Mouse (Mus musculus) frontal cortex, adult (tissue): ENCODE measurements around the gene Rb1.
A peak's percentile ranks its signal among the peaks of the same experiment; 100 is the strongest.

Source experiments
- ATAC-seq: cut with Nextera tagmentation; 2 replicates; pipeline ENCODE4 v1.9.2; 2017; ENCODE audit warnings: mild to moderate bottlenecking, moderate library complexity, mixed read lengths; ENCODE audit not compliant: low TSS enrichment

Gene Rb1

DNA sequence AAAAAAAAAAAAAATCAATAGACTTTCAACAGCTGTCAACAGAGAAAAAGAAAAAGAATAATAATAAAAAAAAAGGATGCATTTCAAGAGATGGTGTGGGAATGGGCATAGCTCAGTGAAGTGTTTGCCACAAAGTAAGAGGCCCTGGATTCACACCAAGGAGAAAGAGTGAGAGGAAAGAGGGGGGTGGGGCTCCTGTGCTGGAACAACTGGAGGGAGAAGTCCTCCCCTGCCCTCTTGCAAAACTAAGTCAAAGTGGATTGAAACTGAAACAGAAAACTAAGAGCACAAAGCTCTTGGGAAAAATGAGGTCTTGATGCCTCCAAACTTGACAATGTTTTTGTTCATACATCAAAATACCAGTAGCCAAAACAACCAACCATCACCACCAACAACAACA is 116.4 kb downstream of the Rb1 start:
- ATAC-seq = no peak

DNA sequence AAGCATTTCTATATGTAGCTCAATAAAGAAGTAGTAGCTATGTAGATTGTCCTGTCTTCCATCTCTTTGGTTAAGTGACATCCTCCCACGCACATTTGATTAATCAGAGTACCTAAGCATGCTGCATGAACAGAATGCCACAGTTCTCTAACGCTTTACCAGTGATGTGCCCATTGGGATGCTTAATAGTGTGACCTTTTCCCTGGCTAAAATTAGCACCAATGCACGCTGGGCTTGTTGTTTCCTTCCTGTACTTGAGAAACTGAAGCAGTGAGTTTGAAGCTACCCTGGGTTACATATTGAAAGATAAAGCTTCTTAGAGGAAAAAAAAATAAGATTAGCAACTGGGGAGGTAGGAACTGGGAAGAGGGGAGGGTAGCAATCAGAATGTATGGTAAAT is 121.6 kb downstream of the Rb1 start:
- ATAC-seq = no peak

DNA sequence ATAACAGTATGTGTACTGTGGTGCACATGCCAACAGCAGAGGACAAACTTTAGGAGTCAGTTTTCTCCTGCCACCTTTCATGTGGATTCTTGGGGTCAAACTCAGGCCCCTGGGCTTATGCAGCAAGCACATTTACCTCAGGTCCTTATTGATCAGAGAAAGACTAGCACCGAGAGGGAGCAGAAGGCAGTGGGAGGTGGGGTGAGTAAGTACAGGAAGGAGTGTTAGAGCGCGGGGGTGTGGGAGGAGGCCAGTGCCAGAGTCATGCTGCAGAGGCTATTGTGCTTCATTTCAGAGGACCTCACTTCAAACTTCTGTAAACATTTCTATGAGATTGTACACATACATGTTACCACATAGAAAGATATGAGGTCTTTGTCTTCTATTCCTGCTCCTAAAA is 124.2 kb downstream of the Rb1 start:
- no peak for ATAC-seq

DNA sequence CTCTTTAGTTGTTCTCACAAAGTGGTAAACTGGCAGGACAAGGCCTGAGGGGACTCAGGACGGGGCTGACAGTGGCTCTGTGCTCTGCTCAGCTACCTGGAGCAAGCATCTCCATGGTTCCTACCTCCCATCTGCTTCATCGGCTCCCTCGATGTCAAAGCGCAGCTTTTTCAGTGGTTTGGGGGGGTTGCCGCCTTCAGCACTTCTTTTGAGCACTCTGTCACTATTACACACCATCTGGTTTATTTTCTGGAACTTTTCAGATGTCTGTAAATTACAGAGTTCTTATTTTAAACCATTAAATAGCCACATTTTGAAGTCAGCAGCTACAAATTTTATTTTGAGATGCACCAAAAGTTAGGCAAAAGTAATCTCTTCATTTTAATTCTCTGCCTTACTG is 126.6 kb downstream of the Rb1 start:
- ATAC-seq = peak; percentile 72

DNA sequence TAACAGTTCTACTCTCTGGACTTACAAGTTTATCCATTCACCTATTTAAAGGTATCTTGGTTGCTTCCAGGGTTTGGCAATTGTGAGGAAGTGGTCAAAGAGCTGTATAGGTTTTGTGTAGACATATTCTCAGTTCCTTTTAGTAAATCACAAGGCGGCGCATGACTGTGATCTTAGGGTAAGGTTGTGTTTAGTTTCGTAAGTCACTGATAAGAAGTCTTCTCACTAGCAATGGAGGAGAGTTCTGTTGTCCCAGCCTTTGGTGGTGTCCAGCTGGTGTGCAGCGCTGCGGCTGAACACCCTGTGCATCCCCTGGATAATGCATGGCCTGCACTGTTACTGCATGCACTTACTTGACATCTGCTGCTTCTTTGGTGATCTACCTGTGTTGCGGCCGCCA is 138.7 kb downstream of the Rb1 start:
- ATAC-seq = no peak

DNA sequence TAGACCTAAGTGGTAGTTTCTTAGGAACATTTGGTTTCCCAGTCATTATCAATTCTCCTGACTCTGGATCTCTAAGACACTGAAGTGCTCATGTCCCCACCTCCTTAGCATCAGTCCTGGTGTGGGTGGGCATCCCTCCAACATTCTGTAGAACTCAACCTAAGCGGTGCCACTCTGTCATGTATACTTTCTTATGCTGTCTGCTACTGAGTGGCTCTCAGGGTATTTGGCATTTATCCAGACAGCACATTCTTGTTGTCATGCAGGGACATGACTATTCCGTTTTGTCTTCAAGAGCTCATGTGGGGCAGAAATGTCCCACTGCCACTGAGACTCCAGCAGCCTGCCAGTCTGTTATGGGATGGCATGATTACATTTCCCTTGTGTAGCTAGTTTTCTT is 144.5 kb downstream of the Rb1 start:
- no peak for ATAC-seq

DNA sequence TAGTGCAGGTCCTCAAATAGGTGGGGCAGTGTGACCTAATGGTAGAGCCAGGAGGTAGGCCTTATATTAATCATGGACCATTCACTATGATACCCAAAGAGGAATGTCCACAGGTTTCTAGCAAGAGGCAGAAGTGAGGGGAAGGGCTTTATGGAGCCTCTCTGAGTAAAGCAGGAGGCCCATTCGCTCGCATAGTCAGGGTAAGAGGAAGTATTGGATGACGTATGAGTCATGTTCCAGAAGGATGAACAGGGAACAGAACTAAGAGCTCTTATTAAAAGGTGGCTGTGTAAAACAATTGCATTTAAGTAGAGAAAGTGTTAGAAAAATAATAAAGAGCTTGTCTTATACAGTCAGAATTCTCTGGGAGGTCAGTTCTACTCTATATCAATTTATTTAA is 145.0 kb downstream of the Rb1 start:
- no peak for ATAC-seq

DNA sequence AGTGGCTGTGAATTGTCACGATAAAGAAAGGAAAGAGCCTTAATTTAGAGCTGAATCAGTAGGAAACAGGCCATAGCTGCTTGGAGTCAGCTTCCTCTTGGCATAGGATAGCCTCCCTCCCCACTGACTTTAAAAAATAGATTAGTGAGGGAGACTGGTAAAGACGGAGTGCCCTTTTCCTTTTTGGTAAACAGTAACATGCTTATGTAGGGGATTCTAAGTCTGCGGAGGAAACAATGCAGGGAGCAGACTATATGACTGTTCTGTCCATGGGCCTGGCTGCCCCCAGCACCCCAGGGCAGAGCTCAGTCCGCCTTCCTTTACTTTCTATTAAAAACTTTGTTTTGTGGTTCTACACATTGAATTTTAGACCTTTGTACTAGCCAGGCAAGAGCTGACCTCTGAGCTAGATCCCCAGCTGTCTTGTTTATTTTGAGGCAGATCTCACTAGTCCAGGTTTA is 146.4 kb downstream of the Rb1 start:
- ATAC-seq = peak; percentile 7; the same call in 1 of the 2 replicates

DNA sequence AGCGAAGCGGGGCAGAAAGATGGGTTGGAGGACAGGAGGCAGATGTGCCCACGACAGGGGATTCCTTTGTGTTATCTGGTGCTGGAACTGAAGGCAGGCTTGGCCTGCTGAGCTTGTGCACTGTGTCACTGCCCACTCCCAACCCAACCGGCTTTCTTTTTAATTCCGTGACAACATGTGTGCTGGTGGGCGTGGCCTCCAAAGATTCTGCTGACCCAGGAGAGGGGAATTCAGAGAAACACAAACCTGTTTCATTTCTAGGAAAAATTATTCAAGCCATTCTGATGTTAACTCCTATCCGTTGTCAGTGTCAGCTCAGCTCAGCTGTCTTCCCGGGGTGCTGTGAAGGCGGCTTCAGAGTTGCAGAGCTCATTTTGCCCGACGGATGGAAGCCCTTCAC is 147.7 kb downstream of the Rb1 start:
- ATAC-seq = no peak

DNA sequence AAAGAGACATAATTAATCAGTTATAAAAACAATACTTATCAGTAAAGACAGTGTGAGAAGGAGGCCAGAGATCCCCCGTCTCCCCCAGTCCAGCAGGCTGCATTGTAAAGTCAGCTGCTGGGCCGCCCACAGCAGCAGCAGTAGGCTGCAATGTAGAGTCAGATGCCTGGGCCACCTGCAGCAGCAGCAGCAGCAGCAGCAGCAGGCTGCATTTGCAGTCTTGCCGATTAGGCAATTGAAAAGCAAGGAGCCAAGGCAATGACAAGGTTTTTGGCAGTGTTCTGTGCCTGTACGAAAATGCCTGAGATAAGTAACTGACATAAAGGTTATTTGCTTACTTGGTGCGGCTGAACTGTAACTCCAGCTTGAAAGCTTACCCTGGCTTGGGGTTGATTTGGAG is 149.4 kb downstream of the Rb1 start:
- no peak for ATAC-seq

DNA sequence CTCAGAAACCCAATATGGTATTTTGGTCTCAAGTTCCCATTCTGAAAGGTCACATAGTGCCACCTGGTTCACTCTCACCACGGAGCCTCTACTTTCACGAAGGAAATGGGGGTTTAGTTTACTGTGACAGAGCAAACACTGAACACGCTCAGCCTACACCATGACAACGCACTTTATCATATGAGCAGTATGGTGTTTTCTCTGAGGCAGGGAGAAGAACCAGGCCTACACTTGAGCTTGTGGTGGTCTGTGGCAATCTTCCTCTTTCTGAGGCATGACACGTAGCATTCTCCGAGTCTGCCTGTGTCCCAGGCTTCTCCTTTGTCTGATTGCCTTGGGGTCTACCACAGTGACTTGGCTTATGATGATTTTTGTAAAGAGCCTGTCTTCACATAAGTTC is 149.8 kb downstream of the Rb1 start:
- ATAC-seq = no peak

DNA sequence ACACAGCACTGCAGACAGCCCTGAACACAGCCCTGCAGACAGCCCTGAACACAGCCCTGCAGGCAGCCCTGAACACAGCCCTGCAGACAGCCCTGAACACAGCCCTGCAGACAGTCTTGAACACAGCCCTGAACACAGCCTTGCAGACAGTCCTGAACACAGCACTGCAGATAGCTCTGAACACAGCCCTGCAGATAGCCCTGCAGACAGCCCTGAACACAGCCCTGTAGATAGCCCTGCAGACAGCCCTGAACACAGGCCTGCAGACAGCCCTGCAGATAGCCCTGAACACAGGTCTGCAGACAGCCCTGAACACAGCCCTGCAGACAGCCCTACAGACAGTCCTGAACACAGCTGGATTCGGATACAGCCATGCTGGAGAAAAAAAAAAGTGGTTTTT is 150.6 kb downstream of the Rb1 start:
- ATAC-seq = no peak

DNA sequence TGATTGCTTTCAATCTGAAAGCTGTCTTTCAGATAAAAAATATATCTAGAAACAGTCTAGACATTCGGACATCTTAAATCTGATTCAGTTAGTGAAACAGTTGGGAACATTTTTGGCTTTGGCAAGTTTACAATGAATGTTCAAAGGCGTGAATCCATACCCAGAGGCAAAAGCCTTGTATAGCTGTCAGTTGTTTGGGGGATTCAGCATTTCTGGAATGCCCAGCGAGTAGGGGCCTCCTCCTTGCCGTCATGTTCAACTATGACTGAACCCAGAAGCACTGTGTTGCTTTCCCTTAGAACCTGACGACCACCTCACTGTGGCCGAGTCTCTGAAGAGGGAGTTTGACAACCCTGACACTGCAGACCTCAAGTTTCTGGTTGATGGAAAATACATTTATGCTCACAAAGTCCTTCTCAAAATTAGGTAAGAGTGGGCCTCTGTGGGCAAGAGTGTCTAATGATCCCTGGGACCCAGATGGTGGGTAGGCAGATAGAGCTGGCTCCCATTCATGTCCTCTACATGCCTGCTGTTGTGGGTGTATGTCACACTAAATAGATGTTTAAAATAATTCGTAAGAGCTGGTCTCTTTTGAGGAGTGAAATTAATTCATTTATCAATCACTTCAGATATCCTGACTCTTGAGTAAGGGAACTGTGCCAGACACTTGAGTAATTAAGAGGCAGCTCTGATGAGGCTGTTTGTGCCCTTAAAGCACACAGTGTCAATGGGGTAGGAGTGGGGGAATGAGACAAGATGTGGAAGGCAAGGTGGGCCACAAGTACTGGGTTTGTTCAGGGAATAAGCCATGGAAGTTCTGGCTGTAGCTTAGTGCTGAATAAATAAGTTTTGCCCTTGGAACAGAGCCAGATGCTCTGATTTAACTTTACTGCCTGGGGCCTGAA is 151.3 kb downstream of the Rb1 start:
- ATAC-seq = peak; percentile 39; the same call in 1 of the 2 replicates

DNA sequence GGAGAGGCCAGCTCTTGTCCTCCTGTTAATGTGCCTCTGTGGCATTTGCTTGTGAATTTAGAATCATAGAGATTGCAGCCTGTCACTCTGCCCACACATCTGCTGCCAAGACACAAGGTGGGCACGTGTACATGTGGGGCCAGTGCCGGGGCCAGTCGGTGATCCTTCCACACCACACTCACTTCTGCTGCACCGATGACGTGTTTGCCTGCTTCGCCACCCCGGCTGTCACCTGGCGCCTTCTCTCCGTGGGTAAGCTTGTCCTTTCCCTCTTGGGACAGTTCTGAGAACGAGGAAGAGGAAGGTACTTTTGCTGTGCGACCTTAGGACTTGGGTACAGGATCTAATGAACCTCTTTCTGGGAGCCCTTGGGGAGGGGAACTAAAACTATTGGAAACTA is 152.0 kb downstream of the Rb1 start:
- ATAC-seq = 0 out of 2 replicates have a peak, but pooled peaks have one; percentile 13

DNA sequence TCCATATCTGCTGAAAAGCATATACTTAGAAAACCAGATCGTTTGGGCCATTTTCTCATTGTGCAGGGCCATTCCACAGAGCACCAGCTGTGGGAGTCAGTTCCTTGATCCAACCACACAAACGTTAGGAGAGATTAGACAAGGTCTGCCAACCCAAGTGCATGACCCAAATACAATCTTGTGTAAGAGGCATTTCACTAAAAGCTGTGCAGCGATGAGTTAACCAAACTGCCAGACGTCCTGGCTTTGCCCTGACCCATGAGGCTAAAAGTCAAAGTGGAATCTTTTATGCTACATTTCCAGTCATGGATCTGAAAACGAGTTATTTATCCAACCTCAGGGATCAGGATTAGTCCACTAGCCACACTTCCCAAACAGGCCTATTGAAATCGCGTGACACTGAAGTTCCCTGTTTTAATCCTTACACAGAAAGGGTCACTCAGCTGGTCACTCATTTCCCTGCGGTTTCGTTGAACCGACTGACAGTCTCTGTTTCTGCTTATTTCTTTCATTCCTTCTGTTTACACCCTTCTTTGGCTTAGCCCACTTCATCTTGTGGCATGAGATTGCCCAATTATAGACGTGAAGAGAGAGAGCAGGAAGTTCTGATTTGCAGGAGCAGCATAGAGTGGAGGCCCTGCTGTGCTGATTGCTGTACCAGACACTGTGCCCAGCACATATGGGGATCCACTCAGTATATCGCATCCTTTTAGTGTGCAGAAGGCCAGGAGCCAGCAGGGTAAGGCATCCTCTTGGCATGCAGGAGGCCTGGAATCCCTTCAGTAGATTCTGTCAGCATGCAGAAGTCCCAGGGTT is 153.2 kb downstream of the Rb1 start:
- no peak for ATAC-seq

DNA sequence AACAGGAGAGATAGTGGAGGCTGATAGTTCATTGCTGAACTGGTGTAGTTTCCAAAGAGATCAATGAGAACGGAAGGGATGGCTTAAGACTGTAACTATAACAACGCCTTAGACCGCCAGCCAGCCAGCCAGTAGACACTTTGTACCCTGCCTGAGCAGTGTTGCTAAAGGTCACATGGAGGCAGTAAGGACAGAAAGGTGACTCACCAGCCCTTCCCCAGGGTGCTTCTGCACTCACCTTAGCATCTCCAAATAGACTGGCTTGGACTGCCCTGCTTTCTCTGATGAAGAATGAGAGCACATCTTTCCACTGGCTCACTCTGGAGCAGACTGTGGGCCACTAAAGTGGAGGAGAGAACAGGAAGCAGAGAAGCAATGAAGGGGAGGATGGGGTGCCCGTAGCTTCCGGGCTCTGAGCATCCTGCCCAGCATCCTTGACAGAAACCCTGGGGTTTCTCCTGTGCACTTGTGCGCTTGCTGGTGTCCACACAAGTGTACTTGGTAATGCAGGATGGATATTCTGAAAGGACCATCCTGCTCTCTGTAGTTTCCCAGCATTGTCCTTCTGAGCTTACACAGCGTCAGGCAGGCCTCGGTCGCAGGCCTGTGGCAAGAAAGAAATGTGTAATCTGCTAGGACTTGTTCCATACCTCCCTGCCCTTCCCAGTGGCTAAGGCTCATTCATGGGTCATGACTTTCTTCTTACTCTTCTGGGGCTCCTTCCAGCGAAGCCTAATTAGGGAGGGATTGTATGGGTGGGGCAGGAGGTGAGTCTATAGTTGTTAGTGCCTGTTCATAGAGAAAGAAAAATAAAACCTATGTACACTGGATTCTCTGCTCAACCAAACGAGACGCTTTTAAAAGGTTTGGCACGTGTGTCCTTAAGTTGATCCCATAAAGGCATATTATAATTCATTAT is 155.4 kb downstream of the Rb1 start:
- no peak for ATAC-seq

DNA sequence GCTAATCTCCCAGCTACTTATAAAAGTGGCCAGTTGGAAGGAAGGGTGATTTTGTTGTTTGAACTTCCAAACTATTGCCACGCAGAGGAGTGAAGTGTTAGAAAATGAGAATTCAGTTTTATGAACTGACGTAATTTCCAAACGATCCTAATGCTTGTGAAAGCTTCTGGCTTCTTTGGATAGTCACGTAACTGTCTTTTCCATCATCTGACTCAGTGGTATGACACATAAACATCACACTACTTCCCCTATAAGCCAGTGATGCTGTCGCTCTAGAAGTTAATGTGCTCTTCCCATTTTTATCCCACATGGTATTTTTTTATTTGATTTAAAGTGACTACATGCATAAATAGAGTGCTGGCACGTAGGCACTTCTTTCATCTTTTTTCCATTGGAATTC is 157.0 kb downstream of the Rb1 start:
- no peak for ATAC-seq

DNA sequence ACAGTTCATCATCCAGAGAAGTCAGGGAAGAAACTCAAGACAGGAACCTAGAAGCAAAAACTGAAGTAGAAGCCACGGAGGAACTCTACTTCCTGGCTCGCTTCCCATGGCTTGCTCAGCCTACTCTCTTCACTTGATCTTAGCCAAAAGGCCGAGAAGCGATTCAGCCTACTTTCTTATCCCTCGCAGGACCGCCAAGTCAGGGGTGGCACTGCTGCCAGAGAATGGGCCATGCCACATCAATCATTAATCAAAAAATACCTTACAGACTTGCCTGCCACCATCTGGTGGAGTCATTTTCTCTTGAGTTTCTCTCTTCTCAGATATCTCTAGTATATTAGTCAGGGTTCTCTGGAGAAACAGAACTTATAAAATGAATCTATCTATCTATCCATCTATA is 160.5 kb downstream of the Rb1 start:
- no peak for ATAC-seq

DNA sequence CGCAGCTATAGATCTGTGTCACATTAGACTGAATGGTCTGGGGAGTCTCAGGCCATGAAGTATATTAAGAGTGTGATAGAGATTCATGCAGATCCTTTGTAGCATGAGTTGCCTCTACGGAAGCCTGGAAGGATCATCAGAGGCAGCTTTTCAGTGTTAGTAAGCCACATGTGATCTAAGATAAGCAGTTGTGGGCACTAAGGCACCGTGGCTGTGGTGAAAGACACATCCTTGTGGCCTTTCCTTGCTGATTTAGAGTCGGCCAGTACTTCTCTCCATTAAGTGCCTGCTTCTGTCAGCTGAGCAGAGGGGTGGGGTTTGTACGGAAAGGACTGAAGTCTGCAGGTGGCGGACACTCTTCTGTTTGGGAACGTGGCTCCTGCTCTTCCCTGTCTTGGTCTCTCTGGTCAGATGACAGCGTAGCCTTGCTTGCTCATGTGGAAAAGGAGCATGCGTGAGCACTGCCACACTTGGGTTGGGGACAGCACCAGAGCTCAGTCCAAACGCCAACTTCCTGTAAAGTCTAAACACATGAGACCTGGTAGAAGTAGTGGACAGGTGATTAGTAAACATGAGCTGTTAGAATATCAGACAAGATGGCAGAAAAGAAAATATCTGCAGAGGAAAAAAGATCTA is 162.1 kb downstream of the Rb1 start:
- ATAC-seq = no peak

DNA sequence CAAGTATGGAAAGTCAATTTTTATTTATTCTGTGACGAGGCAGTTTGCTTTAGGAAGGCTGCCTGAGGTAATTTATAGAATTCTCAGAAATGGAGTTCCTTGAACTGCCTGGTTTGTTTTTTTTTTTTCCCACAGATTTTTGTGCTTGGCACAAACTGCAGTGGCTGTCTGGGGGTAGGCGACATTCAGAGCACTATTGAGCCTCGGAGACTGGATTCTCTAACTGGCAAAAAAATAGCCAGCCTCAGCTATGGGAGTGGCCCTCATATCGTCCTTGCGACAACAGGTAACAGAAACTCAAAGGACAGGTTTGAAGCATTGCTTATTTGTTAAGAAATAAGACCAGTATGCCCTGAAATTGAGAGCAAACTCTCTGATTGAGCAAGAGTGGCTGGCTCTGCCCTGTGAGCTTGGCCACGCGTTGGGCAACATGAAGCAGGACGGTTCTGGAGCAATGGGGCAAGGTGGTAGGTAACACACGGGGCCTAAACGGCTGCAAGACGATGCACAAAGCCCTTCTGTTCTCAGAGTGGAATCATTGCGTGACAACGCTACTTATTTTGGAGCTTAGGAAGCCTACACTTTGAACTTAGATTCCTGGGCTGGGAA is 163.3 kb downstream of the Rb1 start:
- peak; percentile 69 for ATAC-seq

DNA sequence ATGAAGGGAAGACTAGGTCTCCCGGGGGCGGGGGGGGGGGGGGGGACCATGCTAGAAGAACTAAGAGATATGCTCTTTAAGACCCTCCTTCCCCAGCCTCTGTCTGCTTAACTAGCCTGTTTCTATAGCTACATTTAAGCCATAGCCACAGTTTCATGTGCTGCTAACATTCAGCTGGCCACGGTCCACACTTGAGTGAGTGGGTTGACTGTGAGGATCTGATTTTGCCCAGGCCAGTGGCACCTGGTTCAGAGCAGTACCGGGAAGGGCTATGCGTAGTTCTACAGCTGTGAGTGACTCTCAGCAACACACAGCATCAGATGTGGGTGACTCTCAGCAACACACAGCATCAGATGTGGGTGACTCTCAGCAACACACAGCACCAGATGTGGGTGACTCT is 164.3 kb downstream of the Rb1 start:
- ATAC-seq = peak; percentile 83
